Mouse (Mus musculus) thymus, postnatal 25 days (tissue): Measurements from ENCODE around the gene Trpv1.

Source experiments
- DNase-seq: peaks from one replicate; pipeline ENCODE4 v3.0.0; 2022

Gene Trpv1

GRCm38 (mm10) chr11:73235990-73236701 is 2.1 kb downstream of the Trpv1 start:
- no peak for DNase-seq

DNA sequence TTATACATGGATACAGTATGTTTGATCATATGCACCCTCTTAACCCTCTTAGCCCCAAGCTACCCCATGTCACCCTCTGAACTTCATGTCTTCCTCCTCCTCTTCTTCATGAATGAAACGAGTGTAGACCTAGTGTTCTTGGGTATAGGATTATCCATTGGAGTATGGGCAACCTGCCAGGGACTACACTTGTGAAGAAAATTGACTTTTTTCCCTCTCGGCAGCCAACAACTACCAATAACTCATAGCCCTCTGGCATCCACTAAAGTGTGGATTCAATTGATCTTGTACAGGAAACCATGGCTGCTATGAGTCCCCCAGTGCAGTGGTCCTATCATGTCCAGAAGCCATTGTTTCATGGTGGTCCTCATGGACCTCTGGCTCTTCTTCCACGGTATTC is 2.6 kb downstream of the Trpv1 start:
- DNase-seq = no peak

DNA sequence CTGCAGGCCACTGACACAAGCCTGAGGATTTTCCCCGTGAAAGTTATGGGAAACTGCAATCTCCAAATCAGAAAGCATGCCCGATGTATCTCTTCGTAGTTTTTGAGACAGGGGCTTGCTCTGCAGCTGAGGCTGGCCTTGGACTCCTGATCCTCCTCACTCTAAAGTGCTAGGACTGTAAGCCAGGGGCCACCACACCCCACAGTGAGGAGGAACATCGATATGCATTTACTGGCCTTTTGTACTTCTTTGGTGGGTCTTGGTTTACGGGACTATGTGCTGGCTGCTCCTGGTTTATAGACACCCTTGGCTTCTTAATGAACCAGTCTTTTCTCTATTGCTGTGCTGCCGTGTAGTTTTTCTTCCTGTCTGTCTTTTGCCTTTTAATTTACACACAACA is 8.1 kb downstream of the Trpv1 start:
- DNase-seq = no peak

DNA sequence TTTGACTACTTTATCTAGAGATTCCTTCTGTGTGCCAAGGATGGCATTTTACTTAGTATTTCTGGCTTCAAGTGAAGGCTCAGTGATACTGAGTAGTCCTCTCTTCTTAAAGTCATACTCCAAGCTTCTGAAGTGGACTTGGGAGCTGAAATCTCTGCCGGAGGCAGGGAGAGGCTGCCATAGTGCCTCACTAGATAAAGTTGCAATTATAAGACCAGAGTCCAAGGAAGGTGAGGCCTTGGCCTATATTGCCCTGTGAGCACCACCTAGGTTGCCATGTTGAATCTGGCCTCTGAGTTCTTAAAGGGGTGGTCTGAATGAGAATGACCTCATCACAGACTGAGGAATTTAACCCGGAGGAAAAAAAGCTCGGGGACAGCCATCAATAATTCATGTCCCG is 8.7 kb downstream of the Trpv1 start:
- no peak for DNase-seq

DNA sequence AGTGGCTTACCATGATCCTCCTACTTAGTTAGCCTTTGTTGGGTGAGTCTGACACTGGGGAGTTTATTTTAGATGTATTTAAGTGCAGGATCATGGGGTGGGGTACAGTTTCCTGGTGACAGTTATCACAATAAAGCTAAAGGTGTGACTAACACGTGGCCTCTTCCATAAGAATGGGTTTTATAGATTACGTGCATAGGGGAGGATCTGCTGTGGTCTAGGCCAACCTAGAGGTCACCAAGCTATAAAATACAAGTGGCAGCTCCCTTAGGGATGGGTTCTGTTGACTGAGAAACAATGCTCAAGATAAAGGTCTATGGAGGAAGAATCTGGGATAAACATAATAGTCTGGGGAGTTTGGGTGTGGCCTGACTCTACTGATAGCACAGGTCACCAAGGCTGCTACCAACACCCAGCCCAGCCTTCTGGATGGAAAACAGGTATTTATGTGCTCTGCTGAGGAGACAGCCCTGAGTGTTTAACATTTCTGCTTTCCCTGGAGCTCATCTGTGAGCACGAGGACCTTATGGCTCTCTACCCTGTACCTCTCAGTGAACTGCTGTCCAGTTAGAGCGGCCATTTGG is 23.4 kb downstream of the Trpv1 start:
- DNase-seq = no peak

DNA sequence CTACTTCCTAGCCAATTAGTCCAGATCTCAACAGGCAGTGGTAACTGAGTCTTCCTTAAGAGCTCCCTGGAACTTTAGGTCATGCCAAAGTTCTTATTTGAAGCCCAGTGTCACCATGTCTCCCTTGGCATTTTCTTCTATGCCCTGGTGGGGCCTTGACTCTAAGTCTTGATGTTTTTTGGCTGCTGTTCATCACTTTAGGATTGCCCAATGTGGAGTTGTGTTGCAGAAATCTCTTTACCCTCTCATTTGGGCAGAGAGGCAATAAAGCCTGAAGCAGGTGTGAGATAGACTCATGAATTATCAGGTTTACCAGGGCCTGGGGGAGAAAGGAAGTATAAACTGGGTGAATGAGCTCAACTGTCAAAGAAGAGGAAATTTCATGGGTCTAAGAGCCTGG is 24.6 kb downstream of the Trpv1 start:
- DNase-seq = no peak

DNA sequence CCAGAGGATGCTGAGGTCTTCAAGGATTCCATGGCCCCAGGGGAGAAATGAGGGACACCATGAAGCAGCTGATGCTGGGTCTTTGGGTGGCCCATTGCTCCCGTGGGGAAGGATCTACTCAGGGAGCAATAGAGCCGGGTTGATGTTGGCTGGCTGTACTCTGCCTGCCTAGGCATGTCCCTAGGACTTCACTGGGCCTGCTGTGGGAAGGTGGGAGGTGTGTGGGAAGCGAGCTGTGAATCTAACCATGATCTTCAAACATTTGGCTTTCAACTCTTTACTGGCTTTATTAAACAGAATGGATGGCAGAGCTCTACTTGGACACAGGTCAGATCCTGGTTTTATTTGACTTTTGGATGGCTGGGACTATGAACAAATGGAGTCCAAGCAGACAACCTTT is 26.4 kb downstream of the Trpv1 start:
- DNase-seq = no peak

- no peak for DNase-seq
These were observed 27.3 kb downstream of the Trpv1 start for GRCm38 (mm10) chr11:73261385-73261784.

- no peak for DNase-seq
These were observed 33.2 kb downstream of the Trpv1 start, which contains the start of gene Trpv3 for GRCm38 (mm10) chr11:73267267-73267666. Trpv3 (plus strand) TSS chr11:73267388.

- no peak for DNase-seq
These were observed 40.7 kb downstream of the Trpv1 start for GRCm38 (mm10) chr11:73274821-73275220.

- DNase-seq = no peak
These were observed 46.6 kb downstream of the Trpv1 start for GRCm38 (mm10) chr11:73280710-73281109.

GRCm38 (mm10) chr11:73281528-73282027 is 47.5 kb downstream of the Trpv1 start:
- peak; percentile 26 for DNase-seq

GRCm38 (mm10) chr11:73283369-73283768 is 49.3 kb downstream of the Trpv1 start:
- DNase-seq = no peak

DNA sequence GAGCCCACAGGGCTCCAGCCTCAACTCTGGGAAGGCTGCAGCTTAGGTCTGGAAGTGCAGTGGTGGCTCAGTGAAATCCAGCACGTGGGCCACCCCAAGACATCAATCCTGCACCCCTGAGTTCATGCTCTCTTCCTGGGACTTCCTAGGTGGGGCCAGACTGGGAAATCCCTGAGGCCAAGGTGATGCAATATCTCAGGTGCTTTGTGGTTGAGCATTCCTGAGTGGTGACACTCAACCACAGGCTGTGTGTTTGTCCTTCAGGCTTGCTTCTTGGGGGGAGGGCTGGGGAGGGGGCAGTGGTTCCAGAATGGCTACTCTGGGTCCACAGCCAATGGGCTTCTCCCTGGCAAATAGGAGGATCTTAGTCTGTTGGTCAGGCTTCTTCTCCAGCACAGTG is 49.8 kb downstream of the Trpv1 start:
- no peak for DNase-seq

DNA sequence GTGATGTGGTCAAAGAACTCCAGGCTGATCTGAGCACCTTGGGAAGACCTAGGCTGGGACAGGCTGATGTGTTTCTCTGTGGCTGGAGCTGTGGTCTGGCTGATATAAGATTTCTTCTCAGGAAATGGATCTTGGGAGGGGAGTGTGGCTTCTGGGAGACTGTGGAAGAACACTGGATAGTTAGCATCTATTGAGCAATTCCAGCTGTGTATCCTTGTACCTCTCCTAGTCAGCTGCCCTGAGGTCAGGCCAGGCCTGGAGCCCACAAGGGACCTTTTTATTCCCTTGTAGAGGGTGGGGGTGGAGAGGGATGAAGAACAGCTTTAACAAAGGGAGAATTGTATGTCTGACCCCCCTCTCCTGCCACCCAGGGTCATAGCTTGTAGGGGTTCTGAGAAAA is 50.3 kb downstream of the Trpv1 start:
- DNase-seq = no peak

DNA sequence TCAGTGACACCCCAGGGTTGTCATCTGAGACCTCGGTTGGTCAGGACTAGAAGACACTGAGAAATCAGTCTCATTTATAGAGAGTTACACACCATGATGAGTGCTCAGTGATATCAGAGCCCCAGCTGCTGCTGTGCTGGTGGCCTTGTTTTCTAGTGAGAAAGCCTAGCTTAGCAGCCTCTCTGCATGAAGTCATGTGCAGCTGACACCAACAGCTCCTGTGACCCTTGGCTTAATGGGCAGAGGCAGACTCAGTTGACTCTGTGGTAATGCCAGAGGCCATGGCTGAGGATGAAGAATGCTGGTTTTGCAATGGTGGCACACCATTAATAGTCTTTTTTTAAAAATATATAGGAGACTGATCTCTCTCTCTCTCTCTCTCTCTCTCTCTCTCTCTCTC is 55.5 kb downstream of the Trpv1 start:
- DNase-seq = no peak

DNA sequence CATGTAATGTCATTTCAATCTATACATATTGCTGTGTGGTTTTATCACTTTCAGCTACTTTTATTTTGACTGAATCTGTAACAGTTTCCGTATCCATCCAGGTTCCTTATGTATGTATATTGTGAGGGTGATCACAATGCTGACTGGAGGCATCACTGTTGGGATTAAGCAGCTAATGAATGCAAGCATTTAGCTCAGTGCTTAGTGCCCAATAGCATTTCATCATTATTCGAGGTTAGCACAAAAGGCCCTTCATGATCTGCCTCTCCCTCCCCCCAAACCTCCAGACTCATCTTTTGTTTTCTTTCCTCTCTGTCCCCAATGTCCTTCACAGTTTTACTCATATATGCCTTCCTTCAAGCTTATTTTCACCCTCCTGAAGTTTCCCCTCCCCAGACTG is 69.0 kb downstream of the Trpv1 start:
- no peak for DNase-seq
